Mouse (Mus musculus): ENCODE data around the gene Col11a2. TPM values are rescaled to one million over a fixed set of nuclear protein-coding genes. Genes with fewer than 3 reads are reported as not detected.

The Col11a2 gene
- polyA plus RNA-seq, 1 experiment from 2014 or later: 4.3 TPM

DNA sequence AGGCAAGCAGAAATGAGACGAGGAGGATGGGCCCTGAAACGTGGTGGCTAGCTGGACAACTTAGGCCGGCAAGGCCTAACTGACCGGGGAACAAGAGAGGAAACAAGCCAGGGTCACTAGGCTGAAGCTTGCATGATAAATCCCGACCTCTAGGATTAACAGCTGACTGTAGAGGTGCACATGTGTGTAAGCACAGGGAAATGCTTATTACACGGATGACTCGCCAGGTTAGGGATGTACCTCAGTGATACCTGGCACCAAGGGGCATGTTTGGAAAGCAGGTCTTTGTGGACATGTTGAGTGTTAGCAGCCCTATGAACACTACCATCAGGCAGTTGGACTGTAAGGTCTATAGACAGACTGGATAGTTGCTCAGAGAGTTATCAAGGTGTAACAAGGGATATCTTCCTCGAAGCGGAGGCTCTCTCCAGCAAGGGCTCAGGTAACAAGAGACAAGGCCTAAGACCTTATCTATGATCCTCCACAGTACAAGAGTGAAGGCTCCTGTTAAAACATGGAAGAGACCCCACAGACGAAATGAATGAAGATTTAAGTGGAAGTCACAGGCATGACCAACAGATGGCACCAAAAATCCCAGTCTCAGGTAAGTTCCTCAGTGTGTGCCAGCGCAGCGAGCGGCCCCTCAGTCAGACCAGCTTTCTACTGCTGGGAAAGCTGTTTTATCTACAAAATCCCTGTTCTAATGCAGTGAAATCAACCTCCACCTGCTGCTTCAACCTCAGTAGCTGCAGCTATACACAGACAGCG, 70.0 kb downstream of the Col11a2 start:
- Histone ChIP-seq H3K9me3 (ENCODE audit: low read depth, low read length) (no peaks in the 10 kb centered on the region), H3K9ac (no peak overlapping the region), H3K36me3 (ENCODE audit: insufficient read depth) (peaks cover 58% of the 10 kb centered on the region), H3K27ac (ENCODE audit: low read depth) (no peak overlapping the region), H3K4me2 (no peak overlapping the region), H3K27me3 (ENCODE audit: insufficient read depth, low read length) (no peaks in the 10 kb centered on the region), H3K4me1 (ENCODE audit: insufficient read depth) (no peaks in the 10 kb centered on the region), H3K4me3 (ENCODE audit: low read depth, low read length) (no peak overlapping the region)
- DNase-seq: peak; percentile 52
- WGBS: 75% methylated on average over 14 of the region's 14 CpGs
- peak; percentile 43; the same call in 1 of the 2 replicates for TF ChIP-seq CTCF (IDR thresholded peaks at IDR 0.05; ENCODE audit: low read depth)
- peak; percentile 30; the same call in 1 of the 2 replicates for ATAC-seq (ENCODE audit: insufficient read depth)

DNA sequence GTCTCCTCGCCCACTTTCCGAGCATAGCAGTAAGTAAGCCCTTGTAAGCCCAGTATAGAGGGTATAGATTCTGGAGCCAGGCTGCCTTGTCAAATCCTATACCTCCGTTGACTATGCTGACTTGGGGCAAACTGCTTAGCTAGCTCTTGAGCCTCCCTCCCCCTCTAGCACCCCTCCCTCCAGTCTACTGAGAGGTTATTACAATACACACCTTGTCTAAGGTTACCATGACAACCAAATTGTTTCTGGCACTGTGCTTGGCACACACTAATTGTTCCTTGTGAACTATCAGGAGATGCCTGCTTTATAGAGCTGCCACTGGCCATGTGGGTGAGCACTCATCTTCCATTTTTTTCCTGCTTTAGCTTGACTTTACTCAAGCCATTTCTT, 70.6 kb downstream of the Col11a2 start:
- H3K27ac ChIP-seq (ENCODE audit: low read depth): peak overlapping the region; percentile 9; the same call in 1 of the 2 replicates
- no peak overlapping the region for H3K9ac ChIP-seq
- H3K36me3 ChIP-seq (ENCODE audit: insufficient read depth): peaks cover 64% of the 10 kb centered on the region
- no peaks in the 10 kb centered on the region for H3K4me1 ChIP-seq (ENCODE audit: insufficient read depth)
- peak; percentile 39 for DNase-seq
- no peaks in the 10 kb centered on the region for H3K27me3 ChIP-seq (ENCODE audit: insufficient read depth, low read length)
- WGBS: 58% methylated on average over 3 of the region's 3 CpGs
- no peak overlapping the region for H3K4me3 ChIP-seq (ENCODE audit: low read depth, low read length)
- TF ChIP-seq CTCF (IDR thresholded peaks at IDR 0.05; ENCODE audit: low read depth): no peak
- no peak overlapping the region for H3K4me2 ChIP-seq
- peak; percentile 29; the same call in 1 of the 2 replicates for ATAC-seq (ENCODE audit: insufficient read depth)
- H3K9me3 ChIP-seq (ENCODE audit: low read depth, low read length): no peaks in the 10 kb centered on the region

DNA sequence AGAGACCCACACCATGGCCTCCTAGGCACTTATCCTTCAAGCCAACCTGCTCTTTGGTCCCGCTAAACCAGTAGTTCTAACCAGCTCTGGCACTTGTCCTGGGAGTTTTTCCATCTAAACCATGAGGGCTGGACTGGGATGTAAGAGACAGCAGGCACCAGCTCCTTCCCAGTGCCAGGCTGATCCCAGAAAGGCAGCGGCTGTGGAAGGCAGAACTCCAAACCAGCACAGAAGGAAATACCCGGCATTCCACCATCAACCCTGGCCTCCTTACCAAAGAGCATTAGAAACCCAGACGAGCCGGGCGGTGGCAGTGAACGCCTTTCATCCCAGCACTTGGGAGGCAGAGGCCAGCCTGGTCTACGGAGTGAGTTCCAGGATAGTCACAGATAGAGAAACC, 71.1 kb downstream of the Col11a2 start:
- no peak for ATAC-seq (ENCODE audit: insufficient read depth)
- peaks cover 69% of the 10 kb centered on the region for H3K36me3 ChIP-seq (ENCODE audit: insufficient read depth)
- H3K4me3 ChIP-seq (ENCODE audit: low read depth, low read length): no peak overlapping the region
- no peak overlapping the region for H3K4me2 ChIP-seq
- no peaks in the 10 kb centered on the region for H3K4me1 ChIP-seq (ENCODE audit: insufficient read depth)
- H3K27me3 ChIP-seq (ENCODE audit: insufficient read depth, low read length): no peaks in the 10 kb centered on the region
- H3K9ac ChIP-seq: no peak overlapping the region
- TF ChIP-seq CTCF (IDR thresholded peaks at IDR 0.05; ENCODE audit: low read depth): no peak
- no peaks in the 10 kb centered on the region for H3K9me3 ChIP-seq (ENCODE audit: low read depth, low read length)
- DNase-seq: no peak
- peak overlapping the region; percentile 9; the same call in 1 of the 2 replicates for H3K27ac ChIP-seq (ENCODE audit: low read depth)
- WGBS: 50% methylated on average over 8 of the region's 8 CpGs

DNA sequence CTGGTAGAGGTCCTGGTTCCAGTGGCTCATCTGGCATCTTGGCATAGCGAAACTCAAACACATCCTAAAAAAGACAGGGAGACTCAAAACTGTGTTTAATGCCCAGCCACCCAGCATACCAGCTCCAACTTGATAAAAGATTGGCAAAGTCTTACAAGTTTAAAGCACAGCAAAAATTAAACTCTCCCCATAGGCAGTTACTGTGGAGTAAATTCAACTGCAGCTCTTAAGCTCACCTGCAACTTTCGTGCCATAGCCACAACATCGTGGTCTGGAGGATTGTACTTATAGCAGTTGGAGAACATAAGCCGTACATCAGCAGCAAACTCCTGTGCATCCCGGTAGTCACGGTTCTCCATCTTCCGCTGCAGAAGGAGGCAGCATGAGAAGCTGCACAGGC, 74.9 kb downstream of the Col11a2 start:
- TF ChIP-seq CTCF (IDR thresholded peaks at IDR 0.05; ENCODE audit: low read depth): no peak
- H3K27me3 ChIP-seq (ENCODE audit: insufficient read depth, low read length): no peaks in the 10 kb centered on the region
- ATAC-seq (ENCODE audit: insufficient read depth): no peak
- no peak overlapping the region for H3K4me3 ChIP-seq (ENCODE audit: low read depth, low read length)
- WGBS: 93% methylated on average over 7 of the region's 7 CpGs
- H3K9me3 ChIP-seq (ENCODE audit: low read depth, low read length): no peaks in the 10 kb centered on the region
- H3K4me1 ChIP-seq (ENCODE audit: insufficient read depth): 0 out of 2 replicates have a peak, but pooled peaks cover 5% of the 10 kb centered on the region
- no peak for DNase-seq
- H3K27ac ChIP-seq (ENCODE audit: low read depth): no peak overlapping the region
- H3K4me2 ChIP-seq: no peak overlapping the region
- H3K36me3 ChIP-seq (ENCODE audit: insufficient read depth): peaks cover 99% of the 10 kb centered on the region
- H3K9ac ChIP-seq: no peak overlapping the region

MicroRNAs within 50 kb of the gene (microRNA counts, 519-probe panel; counts per million panel counts)
- microRNA mmu-miR-219: 30.5 counts per million

Small RNA genes within 50 kb of the gene (microRNA-seq; reads per million reads assigned to microRNA genes)
- gene Mir219a-1 (ENCODE audit: borderline number of aligned reads): not detected
- gene Mir219c (ENCODE audit: borderline number of aligned reads): not detected

Other genes with a start within 250 kb of the Col11a2 start
- 65.1 and 65.4 TPM in 2 replicates for gene Kank3, start 228.9 kb upstream of the Col11a2 start, polyA plus RNA-seq (2014; fragmentation: Nextera tagmentation; extraction: Ambion mirVana)
- 1,180 and 1,276 TPM in 2 replicates for gene Rps28, start 214.9 kb upstream of the Col11a2 start, polyA plus RNA-seq (2014; fragmentation: Nextera tagmentation; extraction: Ambion mirVana)
- gene Ndufa7, start 214.9 kb upstream of the Col11a2 start, polyA plus RNA-seq (2014; fragmentation: Nextera tagmentation; extraction: Ambion mirVana): 470 and 474 TPM in 2 replicates
- gene Cd320, start 196.3 kb upstream of the Col11a2 start, polyA plus RNA-seq (2014; fragmentation: Nextera tagmentation; extraction: Ambion mirVana): 71.1 and 76.3 TPM in 2 replicates
- gene Gm7029, start 165.6 kb upstream of the Col11a2 start, polyA plus RNA-seq (2014; fragmentation: Nextera tagmentation; extraction: Ambion mirVana): not detected in 2 replicates
- 8.3 and 9.3 TPM in 2 replicates for gene Kifc1, start 148.8 kb upstream of the Col11a2 start, polyA plus RNA-seq (2014; fragmentation: Nextera tagmentation; extraction: Ambion mirVana)
- 0.32 TPM in 1 of 2 replicates, not detected in the other for gene Platr17, start 134.3 kb upstream of the Col11a2 start, polyA plus RNA-seq (2014; fragmentation: Nextera tagmentation; extraction: Ambion mirVana)
- gene Daxx, start 130.0 kb upstream of the Col11a2 start, polyA plus RNA-seq (2014; fragmentation: Nextera tagmentation; extraction: Ambion mirVana): 39.3 and 47.1 TPM in 2 replicates
- gene Tapbp, start 123.5 kb upstream of the Col11a2 start, polyA plus RNA-seq (2014; fragmentation: Nextera tagmentation; extraction: Ambion mirVana): 30.1 and 31.4 TPM in 2 replicates
- 11.1 and 13.2 TPM in 2 replicates for gene Zbtb22, start 123.5 kb upstream of the Col11a2 start, polyA plus RNA-seq (2014; fragmentation: Nextera tagmentation; extraction: Ambion mirVana)
- 38.2 and 49.1 TPM in 2 replicates for gene Rgl2, start 109.9 kb upstream of the Col11a2 start, polyA plus RNA-seq (2014; fragmentation: Nextera tagmentation; extraction: Ambion mirVana)
- gene Pfdn6, start 99.1 kb upstream of the Col11a2 start, polyA plus RNA-seq (2014; fragmentation: Nextera tagmentation; extraction: Ambion mirVana): 142 and 145 TPM in 2 replicates
- 29.5 and 37.2 TPM in 2 replicates for gene Wdr46, start 98.8 kb upstream of the Col11a2 start, polyA plus RNA-seq (2014; fragmentation: Nextera tagmentation; extraction: Ambion mirVana)
- gene B3galt4, start 87.9 kb upstream of the Col11a2 start, polyA plus RNA-seq (2014; fragmentation: Nextera tagmentation; extraction: Ambion mirVana): 2.3 and 2.6 TPM in 2 replicates
- 34.2 and 34.8 TPM in 2 replicates for gene Vps52, start 83.6 kb upstream of the Col11a2 start, polyA plus RNA-seq (2014; fragmentation: Nextera tagmentation; extraction: Ambion mirVana)
- 2,038 and 2,085 TPM in 2 replicates for gene Rps18, start 83.4 kb upstream of the Col11a2 start, polyA plus RNA-seq (2014; fragmentation: Nextera tagmentation; extraction: Ambion mirVana)
- 24.4 and 32.9 TPM in 2 replicates for gene H2-K1, start 39.1 kb upstream of the Col11a2 start, polyA plus RNA-seq (2014; fragmentation: Nextera tagmentation; extraction: Ambion mirVana)
- 5.6 and 6.6 TPM in 2 replicates for gene Ring1, start 14.8 kb upstream of the Col11a2 start, polyA plus RNA-seq (2014; fragmentation: Nextera tagmentation; extraction: Ambion mirVana)
- gene H2-Ke6, start 11.4 kb upstream of the Col11a2 start, polyA plus RNA-seq (2014; fragmentation: Nextera tagmentation; extraction: Ambion mirVana): 35.9 and 40.6 TPM in 2 replicates
- gene Slc39a7, start 7.8 kb upstream of the Col11a2 start, polyA plus RNA-seq (2014; fragmentation: Nextera tagmentation; extraction: Ambion mirVana): 102 and 105 TPM in 2 replicates
- 30.3 and 35.3 TPM in 2 replicates for gene Rxrb, start 7.6 kb upstream of the Col11a2 start, polyA plus RNA-seq (2014; fragmentation: Nextera tagmentation; extraction: Ambion mirVana)
- gene H2-Oa, start 52.9 kb downstream of the Col11a2 start, polyA plus RNA-seq (2014; fragmentation: Nextera tagmentation; extraction: Ambion mirVana): 0.26 TPM in 1 of 2 replicates, not detected in the other
- gene H2-DMa, start 80.1 kb downstream of the Col11a2 start, polyA plus RNA-seq (2014; fragmentation: Nextera tagmentation; extraction: Ambion mirVana): 9.8 and 15.5 TPM in 2 replicates
- gene Brd2, start 83.2 kb downstream of the Col11a2 start, polyA plus RNA-seq (2014; fragmentation: Nextera tagmentation; extraction: Ambion mirVana): 153 TPM in 2 replicates
- gene H2-DMb2, start 103.9 kb downstream of the Col11a2 start, polyA plus RNA-seq (2014; fragmentation: Nextera tagmentation; extraction: Ambion mirVana): 0.91 and 1.1 TPM in 2 replicates
- 1.1 TPM in 2 replicates for gene H2-DMb1, start 113.6 kb downstream of the Col11a2 start, polyA plus RNA-seq (2014; fragmentation: Nextera tagmentation; extraction: Ambion mirVana)
- 3.5 and 4.0 TPM in 2 replicates for gene Tap1, start 148.1 kb downstream of the Col11a2 start, polyA plus RNA-seq (2014; fragmentation: Nextera tagmentation; extraction: Ambion mirVana)
- 3.4 and 4.5 TPM in 2 replicates for gene Psmb9, start 148.3 kb downstream of the Col11a2 start, polyA plus RNA-seq (2014; fragmentation: Nextera tagmentation; extraction: Ambion mirVana)
- 7.9 and 8.9 TPM in 2 replicates for gene Psmb8, start 158.3 kb downstream of the Col11a2 start, polyA plus RNA-seq (2014; fragmentation: Nextera tagmentation; extraction: Ambion mirVana)
- gene Tap2, start 164.1 kb downstream of the Col11a2 start, polyA plus RNA-seq (2014; fragmentation: Nextera tagmentation; extraction: Ambion mirVana): 3.0 and 3.7 TPM in 2 replicates
- gene H2-Ob, start 199.5 kb downstream of the Col11a2 start, polyA plus RNA-seq (2014; fragmentation: Nextera tagmentation; extraction: Ambion mirVana): not detected in 2 replicates
- 2.6 and 2.8 TPM in 2 replicates for gene H2-Ab1, start 218.3 kb downstream of the Col11a2 start, polyA plus RNA-seq (2014; fragmentation: Nextera tagmentation; extraction: Ambion mirVana)
- 2.0 TPM in 2 replicates for gene H2-Aa, start 248.4 kb downstream of the Col11a2 start, polyA plus RNA-seq (2014; fragmentation: Nextera tagmentation; extraction: Ambion mirVana)

All from lung, embryonic 14.5 days (tissue).